Mouse (Mus musculus) v-Abl transformed pro-B cells (cell line): ENCODE data around the gene Phf19.

Experiments
- in situ Hi-C, 2 experiments: fragments of 400-800 bp; cut with MboI; formaldehyde crosslinking; loops; one replicate each; pipeline ENCODE4 v1.15.1; 2025; ENCODE audit not compliant: unreplicated experiment in 2 of 2

Gene Phf19

DNA sequence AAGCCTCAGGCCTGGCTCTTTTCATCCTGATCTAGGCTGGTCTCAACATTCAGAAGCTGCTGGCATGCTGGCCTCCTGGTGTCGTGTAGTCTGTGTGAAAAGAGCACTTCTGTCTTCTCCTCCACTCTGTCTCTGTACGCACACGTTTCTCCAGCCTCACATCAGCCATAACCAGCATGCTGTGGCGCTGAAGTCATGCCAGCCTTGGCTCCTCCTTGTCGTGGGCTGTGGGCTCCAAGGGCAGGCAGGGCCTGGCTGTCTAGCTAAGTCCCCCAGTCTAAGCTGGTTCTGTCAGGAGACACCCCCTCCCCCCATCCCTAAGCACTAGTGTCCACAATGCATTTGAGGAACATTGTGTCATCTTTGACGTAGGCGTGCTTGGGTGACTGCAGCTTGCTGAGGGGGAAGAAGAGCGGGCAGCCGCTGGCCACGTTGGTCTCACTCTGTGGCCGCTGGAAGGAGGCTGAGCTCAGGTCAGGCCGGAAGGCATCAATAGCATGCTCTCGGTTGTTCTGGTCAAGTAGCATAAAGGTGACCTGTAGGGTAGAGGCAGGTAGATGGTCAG, 29.8 kb upstream of the Phf19 start:
- in situ Hi-C loops = no loop called here

DNA sequence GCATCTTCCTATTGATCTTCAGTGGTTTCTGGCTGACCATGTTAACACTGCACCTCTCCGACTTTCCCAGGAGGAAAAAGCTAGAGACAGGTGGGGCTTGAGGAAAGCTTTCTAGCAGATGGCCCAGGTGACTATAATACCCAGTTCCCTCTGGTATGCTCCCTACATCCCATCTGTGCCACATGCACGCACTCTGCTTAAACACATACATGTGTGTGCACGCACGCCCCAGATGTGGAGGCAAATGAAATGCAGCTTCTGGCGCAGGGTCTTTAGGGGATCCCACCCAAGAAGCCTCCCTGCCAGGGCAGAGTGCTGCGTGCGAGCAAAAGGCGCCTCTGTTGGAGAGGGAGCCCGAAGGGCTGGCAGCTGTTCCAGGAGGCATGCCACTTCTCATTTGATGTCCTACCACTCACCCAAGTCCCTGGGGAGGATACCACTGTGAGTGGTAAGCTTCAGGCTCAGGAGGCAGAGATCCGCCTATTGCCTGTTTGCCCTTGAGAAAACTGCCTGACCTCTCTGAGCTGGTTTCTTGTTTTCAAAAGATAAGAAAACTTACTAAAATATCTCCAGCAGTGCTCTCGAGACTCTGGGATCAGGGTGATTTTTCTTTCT, 27.3 kb upstream of the Phf19 start:
- in situ Hi-C loops = no loop called here

DNA sequence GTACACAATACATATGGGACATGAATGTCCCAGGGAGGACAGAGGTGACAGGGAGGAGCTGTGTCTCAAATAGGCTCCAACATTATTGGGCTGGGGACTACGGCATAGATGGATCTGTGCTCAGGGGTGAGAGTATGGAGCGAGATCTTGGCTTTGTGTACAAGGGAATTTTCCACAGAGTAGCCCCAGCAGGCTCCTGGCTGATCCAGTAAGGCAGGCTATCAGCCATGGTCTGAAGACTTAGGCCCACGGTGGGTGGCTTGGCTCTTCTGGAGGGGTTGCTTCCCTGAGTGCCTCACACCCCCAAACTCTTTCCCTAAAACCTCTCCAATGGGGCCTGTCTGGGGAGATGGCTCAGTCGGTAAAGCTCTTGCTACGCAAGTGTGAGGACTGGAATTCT, 26.4 kb upstream of the Phf19 start:
- in situ Hi-C loops = no loop called here

GRCm38 (mm10) chr2:34938269-34939208, 24.7 kb upstream of the Phf19 start:
- in situ Hi-C loops = no loop called here

GRCm38 (mm10) chr2:34937460-34937859, 23.6 kb upstream of the Phf19 start:
- in situ Hi-C loops = no loop called here

DNA sequence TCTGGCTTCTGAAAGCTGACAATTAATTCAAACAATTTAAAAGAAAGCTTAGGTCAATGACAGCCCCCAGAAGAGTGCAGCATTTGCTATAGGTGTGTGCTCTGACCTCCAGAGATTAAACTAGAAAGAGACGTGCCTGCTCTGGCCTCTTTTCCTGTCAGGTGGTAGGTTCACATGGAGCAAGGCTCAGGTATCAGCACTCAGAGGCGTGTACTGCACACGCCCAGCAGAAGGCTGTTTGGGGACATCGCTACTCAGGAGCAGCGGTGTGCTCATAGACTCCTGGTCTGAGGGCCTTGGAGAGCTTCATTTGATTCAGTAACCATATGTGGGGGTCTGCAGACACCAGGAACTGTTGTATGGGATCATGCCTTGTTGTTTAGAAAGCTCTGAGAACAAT, 13.5 kb upstream of the Phf19 start:
- in situ Hi-C loops = no loop called here

DNA sequence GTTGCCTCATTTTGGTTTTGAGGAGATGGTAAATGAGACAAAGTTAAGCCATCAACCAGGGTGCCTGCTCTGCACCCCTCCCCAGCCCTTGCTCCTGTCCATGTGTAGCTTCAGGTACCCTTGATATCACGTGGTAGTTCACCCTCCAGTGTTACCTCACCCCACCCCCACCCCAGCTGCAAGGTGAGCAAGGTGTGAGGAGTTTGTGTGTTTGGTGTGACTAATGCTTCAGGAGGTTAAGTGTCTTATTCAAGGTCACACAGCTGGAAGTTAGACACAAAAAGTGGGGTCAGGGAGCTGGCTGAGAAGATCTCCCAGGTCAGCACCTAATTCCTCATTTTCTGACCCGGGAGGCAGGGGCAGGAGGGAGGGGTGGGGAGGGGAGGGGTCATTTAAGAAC, 8.9 kb upstream of the Phf19 start:
- in situ Hi-C loops = no loop called here

- in situ Hi-C loops = no loop called here
Measured at GRCm38 (mm10) chr2:34920144-34920543, 6.3 kb upstream of the Phf19 start.

DNA sequence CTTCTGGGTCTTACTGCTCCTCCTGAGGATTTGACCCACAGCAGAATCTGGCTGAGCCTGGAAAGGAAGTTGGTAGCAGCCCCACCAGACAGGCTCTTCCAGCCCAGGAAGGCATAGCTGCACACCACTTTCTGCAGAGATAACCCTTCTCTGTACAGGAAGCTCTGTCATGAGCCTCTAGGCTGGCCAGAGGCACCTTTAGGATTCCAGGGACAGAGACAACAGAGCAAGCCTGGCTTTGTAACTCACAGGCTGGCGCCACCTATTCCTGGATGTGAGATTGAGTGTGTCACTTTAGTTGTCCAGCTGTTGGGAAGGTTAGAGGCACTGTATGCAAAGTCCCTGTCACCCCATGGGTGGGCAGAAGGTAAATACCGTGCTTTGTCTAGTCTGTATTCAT, 1.3 kb upstream of the Phf19 start:
- in situ Hi-C loops = no loop called here

GRCm38 (mm10) chr2:34914823-34915082, 927 bp upstream of the Phf19 start:
- in situ Hi-C loops = no loop called here

DNA sequence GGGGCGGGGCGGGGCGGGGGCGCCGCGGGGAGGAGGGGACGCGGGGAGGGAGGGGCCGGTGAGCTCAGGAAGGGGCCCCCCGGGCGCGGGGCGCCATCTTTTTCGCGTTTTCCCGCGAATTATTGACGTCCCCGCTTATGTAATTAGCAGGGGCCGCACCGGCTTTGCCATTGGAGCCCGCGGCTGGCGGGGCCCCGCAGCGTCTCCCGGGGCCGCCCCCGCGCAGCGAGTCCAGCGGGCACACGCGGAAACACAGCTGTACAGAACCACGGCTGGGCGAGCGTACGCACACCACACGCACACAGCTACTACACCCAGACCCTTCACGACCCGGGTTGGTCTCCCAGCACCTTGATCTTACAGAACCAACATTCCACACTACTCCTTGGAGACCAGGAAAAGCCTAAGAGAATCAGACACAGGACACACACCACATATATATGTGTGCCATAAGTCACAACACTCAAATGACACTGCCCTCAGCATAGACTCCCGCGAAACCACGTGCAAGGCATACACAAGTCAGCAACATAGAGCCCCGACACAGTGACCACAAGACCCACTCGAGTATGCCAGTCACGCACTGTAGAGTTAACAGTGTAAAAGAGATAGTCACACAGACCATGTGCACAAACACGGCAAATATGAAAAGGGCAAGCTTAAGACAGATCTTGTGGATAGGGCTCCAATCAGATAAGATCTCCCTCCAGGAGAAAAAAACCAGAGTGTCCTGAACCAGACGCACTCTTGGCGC, 420 bp upstream of the Phf19 start:
- in situ Hi-C loops = no loop called here

DNA sequence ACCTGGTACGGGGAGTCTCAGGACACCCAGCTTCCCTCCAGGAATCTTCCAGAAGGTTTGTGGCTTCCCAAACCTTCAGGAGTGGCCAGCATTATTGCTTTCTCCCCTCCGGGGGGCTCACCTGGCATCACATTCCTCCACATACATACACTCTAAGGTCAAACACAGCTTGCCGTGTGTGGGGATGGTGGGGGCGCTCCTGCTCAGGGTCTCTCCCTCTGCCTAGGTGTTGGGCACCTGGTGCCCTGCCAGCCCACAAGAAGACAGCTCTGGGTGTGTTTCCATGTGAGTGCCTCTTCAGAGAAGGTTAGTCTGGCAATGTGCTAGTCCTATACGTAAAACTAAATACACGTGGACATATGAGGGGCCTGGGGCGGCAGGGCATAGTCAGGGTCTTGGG, 1.2 kb downstream of the Phf19 start:
- in situ Hi-C loops = no loop called here

DNA sequence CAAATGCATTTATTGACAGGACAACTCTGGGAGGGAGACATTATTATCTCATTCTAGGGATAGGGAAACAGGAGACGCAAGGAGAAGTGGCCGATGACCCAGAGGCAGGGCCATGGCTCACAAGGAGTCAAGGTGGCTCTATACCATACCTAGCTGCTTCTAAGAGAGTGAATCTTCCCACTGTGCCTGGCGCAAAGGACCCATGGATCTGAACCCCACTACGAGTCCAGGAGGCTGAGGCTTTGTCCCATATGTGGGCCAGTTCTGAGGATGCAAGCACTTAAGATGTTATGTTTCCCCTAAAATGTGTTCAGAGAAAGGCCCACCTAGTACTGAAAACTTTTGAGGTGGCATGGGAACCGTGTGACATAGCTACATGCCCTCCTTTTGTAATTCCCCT, 2.0 kb downstream of the Phf19 start:
- in situ Hi-C loops = no loop called here

- in situ Hi-C loops = loop anchor here in 1 of 2 experiments (10.0 kb wide), 1 partner anchor 125 kb away; no protein-coding TSS in a partner anchor
Measured at GRCm38 (mm10) chr2:34909719-34910118, 4.1 kb downstream of the Phf19 start.

DNA sequence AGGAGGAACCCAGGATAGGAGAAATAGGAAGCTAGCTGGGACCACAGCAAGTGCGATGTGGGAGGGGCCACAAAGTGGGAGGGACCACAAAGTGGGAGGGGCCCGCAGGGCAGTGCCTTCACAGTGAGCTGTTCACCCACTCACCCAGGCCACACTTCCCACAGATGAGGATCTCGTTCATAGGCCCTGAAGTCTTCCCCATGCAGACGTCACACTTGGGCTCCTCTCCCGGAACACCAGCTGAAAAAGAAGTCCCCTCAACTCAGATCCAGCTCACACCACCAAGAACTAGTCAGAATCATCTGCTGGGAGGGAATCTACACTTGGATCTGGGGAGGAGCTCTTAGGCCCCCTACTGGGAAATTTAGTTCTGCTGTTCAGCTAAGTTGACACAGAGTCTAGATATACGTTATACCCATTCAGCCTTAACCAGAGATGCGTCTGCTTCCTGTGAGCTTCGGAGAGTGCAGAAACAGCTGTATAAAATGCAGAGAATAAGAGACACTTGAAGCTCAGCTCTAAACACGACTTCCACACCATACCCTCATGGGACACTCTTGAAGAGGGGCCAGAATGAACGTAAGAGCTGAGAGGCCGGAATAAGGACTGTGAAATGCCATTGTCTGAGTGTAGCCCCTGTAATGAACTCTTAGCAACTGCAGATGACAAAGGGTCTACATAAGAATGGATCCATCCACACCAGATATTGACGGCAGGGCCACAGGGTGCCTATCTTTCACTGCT, 6.8 kb downstream of the Phf19 start:
- in situ Hi-C loops = loop anchor here in 1 of 2 experiments (10.0 kb wide), 1 partner anchor 122 kb away; no protein-coding TSS in a partner anchor

DNA sequence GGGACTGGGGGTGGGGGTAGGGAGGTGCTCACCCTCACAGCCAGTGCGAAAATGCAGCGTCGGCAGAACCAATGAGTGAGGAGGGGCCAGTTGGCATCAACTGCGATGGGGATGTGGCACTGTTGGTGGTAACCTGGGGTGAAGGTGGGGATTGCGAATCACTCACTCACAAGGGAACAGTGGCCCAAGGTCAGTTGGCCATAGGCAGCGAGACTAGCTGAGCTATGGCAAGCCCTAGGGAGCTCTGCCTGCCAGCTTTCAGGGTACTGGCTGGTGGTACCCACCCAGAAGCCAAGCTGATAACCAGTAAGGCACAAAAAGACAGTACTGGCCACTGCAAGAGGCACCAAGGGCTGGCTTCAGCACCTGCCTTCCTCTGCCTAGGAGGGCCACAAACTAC, 7.4 kb downstream of the Phf19 start:
- in situ Hi-C loops = loop anchor here in 1 of 2 experiments (10.0 kb wide), 1 partner anchor 122 kb away; no protein-coding TSS in a partner anchor

DNA sequence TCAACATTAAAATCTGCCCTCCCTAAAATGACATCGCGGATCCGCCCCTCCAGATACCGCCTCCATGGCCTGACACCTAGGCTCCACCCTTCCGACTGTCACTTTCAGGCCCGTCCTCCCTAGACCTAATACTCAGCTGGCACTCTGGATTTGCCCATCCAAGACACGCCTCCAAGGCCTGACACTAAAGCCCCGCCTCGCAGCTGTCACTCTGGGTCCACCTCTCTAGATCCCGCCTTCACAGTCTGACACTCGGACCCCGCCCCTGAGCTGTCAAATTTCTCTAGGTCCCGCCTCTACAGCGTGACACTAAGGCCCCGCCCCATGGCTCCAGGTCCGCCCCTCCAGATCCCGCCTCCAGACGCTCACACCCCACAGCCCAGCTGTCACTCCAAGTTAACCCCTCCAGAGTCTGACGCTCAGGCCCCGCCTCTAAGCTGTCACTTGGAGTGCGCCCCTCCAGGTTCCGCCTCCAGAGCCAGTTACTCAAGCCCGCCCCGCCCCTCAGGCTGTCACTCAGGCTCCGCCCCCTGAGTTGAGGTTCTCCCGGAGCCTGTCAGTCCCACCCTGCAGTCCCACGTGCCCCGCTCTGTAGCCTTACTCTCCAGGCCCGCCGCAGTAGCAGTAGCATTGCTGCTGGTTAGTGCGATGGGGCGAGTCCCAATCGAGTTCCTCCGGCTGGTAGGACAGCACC, 8.8 kb downstream of the Phf19 start:
- in situ Hi-C loops = loop anchor here (5.0 to 10.0 kb wide), 2 partner anchors 57 to 120 kb away; partner anchors contain the start of gene Traf1 (in 2 of the 2)

DNA sequence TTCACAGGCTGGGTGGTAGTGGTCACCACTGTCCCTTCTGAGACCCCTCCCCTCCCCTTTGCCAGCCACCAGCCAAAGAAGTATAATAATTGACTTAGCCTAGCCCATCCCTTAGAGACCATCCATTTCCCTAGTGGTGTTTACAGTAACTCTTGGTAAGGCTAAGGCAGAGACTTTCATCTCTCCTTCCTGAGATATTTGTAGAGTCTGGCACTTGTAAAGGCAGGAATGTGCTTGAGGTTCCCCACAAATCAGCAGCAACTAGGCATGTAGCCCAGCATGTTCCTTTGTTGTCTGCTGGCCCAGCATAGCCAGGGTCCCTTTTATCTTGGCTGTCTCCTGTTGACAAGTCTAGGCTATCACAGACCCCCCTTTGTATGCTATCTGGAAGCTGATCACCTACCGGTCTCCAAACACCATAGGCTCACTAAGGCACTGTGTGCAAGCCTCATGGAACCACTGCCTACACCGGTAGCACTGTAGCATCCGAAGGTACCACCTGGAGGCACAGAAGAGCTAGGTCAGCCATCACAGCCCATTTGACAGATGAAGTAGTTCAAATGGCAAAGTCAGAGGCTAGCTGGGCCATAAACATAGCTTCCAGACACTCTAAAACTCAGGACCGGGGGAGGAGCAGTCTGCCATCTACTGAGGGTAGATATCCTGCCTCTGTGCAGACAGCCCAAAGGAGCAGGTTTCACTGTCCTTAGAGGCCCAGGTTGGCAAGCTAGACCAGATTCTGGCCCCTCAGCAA, 10.0 kb downstream of the Phf19 start:
- in situ Hi-C loops = loop anchor here (5.0 to 10.0 kb wide), 2 partner anchors 58 to 119 kb away; partner anchors contain the start of gene Traf1 (in 2 of the 2)

DNA sequence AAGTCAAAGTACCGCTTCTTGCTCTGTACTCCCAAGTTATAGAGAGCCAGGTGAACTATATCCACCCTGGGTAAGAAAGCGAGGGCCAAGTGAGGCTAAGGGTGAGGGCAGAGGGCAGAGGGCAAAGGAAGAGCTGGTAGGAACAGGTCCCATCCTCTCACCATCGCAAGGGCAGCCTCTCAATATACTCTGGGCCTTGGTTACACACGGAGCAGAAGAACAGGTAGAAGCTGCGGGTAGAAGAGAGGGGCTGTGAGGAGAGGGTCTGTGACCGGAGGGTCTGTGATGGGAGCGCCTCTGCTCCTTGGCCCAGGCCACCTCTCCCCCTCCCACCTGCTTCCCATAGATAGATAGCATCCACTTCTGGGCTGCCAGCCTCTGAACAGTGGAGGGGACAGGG, 10.6 kb downstream of the Phf19 start:
- in situ Hi-C loops = loop anchor here (5.0 to 10.0 kb wide), 2 partner anchors 59 to 118 kb away; partner anchors contain the start of gene Traf1 (in 2 of the 2)
